Mouse (Mus musculus) embryonic fibroblast, embryonic 13.5 days (primary cell): ENCODE data around the gene Maml1.
"Not testable (repeated sequence)": the region's sequence is repeated elsewhere in the genome, so short reads cannot be mapped to it uniquely, and the experiment has no call there.

Experiments
- CTCF ChIP-seq: IDR thresholded peaks from 2 replicates; pipeline ENCODE4 v1.5.1; 2011; ENCODE audit warnings: mild to moderate bottlenecking, control low read depth, low read length, moderate library complexity, borderline replicate concordance; ENCODE audit not compliant: insufficient read depth
- POLR2A ChIP-seq: IDR thresholded peaks from 2 replicates; pipeline ENCODE4 v1.6.1; 2011; ENCODE audit warnings: low read depth, mild to moderate bottlenecking, control low read depth, low read length, moderate library complexity

DNA sequence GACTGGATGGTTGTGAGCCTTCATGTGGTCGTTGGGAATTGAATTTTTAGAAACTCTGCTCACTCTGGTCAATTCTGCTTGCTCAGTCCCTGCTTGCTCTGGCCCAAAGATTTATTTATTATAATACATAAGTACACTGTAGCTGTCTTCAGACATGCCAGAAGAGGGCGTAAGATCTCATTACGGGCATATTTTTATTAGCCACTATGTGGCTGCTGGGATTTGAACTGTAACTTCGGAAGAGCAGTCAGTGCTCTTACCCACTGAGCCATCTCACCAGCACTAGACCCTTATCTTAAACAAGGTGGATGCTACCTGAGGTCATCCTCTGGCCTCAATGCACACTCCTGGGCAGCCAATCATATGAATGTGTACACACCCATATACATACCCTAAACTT is 27.2 kb upstream of the Maml1 start:
- TF ChIP-seq POLR2A, CTCF: not testable (repeated sequence)
